Mouse (Mus musculus) fat pad, adult 2 months (tissue): Measurements from ENCODE around the gene Srprb.

ENCODE experiments used
- DNase-seq: peaks from one replicate; pipeline ENCODE4 v3.0.0-alpha.2; 2011; ENCODE audit warnings: low read depth, low spot score; ENCODE audit errors: extremely low read depth

Srprb gene

GRCm38 (mm10) chr9:103146703-103147102, 55.2 kb downstream of the Srprb start:
- DNase-seq = no peak

DNA sequence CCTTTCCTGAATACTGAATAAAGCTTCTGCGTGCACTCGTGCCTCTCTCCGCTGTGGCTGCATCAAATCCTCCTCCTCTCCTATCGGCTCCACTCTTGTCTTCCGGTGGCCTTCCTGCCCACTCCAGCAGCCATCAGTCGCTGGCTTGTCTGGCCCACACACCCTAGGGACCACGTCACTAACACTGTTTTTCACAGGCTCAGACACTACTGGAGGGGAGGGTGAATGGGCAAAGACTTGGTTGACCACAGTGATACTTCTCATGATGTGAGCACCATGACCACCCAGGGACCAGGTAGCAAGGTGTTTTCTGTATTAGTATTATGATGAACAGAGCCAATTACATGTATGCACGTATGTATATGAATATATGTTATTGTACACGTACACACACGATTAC, 55.7 kb downstream of the Srprb start:
- DNase-seq = no peak

DNA sequence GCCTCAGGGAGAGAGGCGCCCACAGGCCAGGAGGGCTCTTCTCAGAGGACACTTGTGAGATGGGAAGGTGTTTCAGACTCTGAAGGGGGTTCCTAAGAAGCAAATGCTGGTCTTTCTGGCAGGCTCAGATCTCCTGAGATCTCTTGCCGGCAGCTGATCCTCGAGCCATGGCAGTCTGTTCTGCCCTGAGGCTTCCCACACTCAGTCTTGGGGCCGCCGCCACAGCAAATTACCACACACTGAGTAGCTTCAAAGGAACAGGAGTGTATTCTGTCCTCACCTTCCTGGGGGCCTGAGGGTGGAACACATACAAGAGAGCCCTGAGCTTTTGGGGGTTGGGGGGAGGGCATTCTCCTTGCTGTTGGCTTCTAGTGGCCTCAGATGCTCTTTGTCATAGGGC, 56.6 kb downstream of the Srprb start:
- DNase-seq = no peak

- no peak for DNase-seq
These were observed 58.1 kb downstream of the Srprb start for GRCm38 (mm10) chr9:103143881-103144280.

DNA sequence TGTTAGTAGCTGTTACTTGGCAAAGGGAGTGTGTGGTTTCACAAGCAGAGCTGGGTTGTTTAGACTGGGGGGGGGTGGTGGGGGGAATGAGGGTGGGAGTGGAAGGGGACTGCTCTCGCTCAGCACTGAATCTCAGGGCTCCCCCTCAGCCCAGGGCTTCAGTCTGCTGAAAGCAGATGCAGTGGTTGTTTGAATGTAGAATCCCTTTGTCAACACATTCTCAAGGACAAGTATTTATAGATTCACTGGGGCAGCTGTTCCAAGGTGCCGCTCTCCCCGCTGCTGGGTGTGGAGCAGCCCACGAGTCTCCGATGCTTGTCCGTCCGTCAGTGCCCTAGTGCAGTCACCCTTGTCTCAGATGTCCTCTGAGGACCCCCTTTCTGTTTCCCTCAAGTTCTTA, 60.7 kb downstream of the Srprb start:
- DNase-seq = no peak

DNA sequence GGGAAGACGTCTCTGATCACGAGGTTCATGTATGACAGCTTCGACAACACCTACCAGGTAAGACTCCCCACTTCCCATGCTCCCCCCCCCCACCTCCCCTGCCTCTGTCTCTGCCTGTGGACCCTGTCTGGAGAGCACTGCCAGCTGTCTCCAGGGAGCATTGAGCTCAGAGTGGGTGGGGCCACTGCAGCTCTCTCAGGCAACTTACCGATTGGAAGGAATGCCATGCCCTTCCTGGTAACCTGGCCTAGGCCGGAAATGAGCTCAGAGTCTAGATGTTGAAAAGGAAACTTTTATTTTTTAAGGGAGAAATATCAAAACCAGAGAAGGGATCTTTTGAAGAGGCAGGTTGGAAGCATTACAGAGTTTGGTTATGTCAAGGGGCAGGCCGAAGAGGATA, 61.6 kb downstream of the Srprb start:
- no peak for DNase-seq

- no peak for DNase-seq
These were observed 62.5 kb downstream of the Srprb start for GRCm38 (mm10) chr9:103139481-103139880.
